Mouse (Mus musculus) heart, adult 2 months (tissue): ENCODE measurements around the gene Sdf2.

ENCODE experiments used
- CTCF ChIP-seq: fragments of 200-600 bp; IDR thresholded peaks from 2 replicates; pipeline ENCODE4 v1.8.1; 2022; ENCODE audit warnings: antibody characterized with exemption, mild to moderate bottlenecking, moderate library complexity
- EP300 ChIP-seq: fragments of 200-500 bp; IDR thresholded peaks from 2 replicates; pipeline ENCODE4 v1.6.1; 2011; ENCODE audit warnings: low read depth, low read length, control low read depth; ENCODE audit not compliant: insufficient read depth
- POLR2A ChIP-seq: fragments of 200-500 bp; IDR thresholded peaks from 2 replicates; pipeline ENCODE4 v1.6.1; 2011; ENCODE audit warnings: mild to moderate bottlenecking, low read depth, low read length, control low read depth; ENCODE audit not compliant: insufficient read depth

- TF ChIP-seq POLR2A (no peak), CTCF (no peak), EP300 (no peak)
Measured at GRCm38 (mm10) chr11:78301357-78302084, 56.0 kb downstream of the Sdf2 start, which contains the start of gene Spag5.
